Mouse (Mus musculus) liver, postnatal 0 days (tissue): Measurements from ENCODE around the gene Wfikkn2. TPM values are rescaled to one million over a fixed set of nuclear protein-coding genes. Genes with fewer than 3 reads are reported as not detected.

ENCODE experiments used
- ATAC-seq: fragments of 200-750 bp; cut with Nextera tagmentation; 2 replicates; pipeline ENCODE4 v1.8.0; 2017; ENCODE audit warnings: mild to moderate bottlenecking, moderate library complexity
- DNase-seq: peaks from one replicate; pipeline ENCODE4 v3.0.0-alpha.2; 2016
- H3K27ac ChIP-seq: fragments of 300-500 bp; sonication (generic); 2 replicates; pipeline ENCODE4 v1.5.1; 2014; ENCODE audit warnings: antibody characterized with exemption, moderate library complexity, mild to moderate bottlenecking, low read depth
- H3K27me3 ChIP-seq: fragments of 300-500 bp; sonication (generic); 2 replicates; pipeline ENCODE4 v1.6.1; 2014; ENCODE audit warnings: low read length, control low read depth, mixed read lengths; ENCODE audit not compliant: insufficient read depth
- H3K36me3 ChIP-seq: fragments of 300-500 bp; sonication (generic); replicated peaks from 2 replicates; pipeline ENCODE4 v1.6.1; 2014; ENCODE audit warnings: mild to moderate bottlenecking, control low read depth, low read length, moderate library complexity, mixed read lengths; ENCODE audit not compliant: insufficient read depth
- H3K4me1 ChIP-seq: fragments of 300-500 bp; sonication (generic); 2 replicates; pipeline ENCODE4 v1.6.1; 2014; ENCODE audit warnings: antibody characterized with exemption, mild to moderate bottlenecking, control low read depth; ENCODE audit not compliant: insufficient read depth
- H3K4me2 ChIP-seq: fragments of 300-500 bp; sonication (generic); 2 replicates; pipeline ENCODE4 v1.6.1; 2014; ENCODE audit warnings: low read depth, mild to moderate bottlenecking, low read length, moderate library complexity, mixed read lengths
- H3K4me3 ChIP-seq: fragments of 300-500 bp; sonication (generic); 2 replicates; pipeline ENCODE4 v1.5.1; 2014; ENCODE audit warnings: low read depth, low read length
- H3K9ac ChIP-seq: fragments of 300-500 bp; sonication (generic); replicated peaks from 2 replicates; pipeline ENCODE4 v1.6.1; 2014; ENCODE audit warnings: mild to moderate bottlenecking, moderate library complexity
- H3K9me3 ChIP-seq: fragments of 300-500 bp; sonication (generic); 2 replicates; pipeline ENCODE4 v1.6.1; 2016; ENCODE audit warnings: mild to moderate bottlenecking, control low read depth, low read length, mixed read lengths
- CTCF ChIP-seq: sonication (generic); IDR thresholded peaks from 2 replicates; pipeline ENCODE4 v1.5.1; 2016; ENCODE audit warnings: antibody characterized with exemption, low read depth
- EP300 ChIP-seq: IDR thresholded peaks from 2 replicates; pipeline ENCODE4 v1.6.1; 2016; ENCODE audit warnings: antibody characterized with exemption, low read depth, mild to moderate bottlenecking
- WGBS: fragments of 180-500 bp; shearing (Covaris S2); extraction: QIAGEN DNeasy Blood & Tissue Kit; methylation state at CpG from one replicate; pipeline ENCODE4 v1.1.7; 2014; ENCODE audit not compliant: insufficient replicate concordance; 5-methylcytosine and 5-hydroxymethylcytosine counted together
- polyA plus RNA-seq: library from polyadenylated mRNA; unstranded; fragments of >200 nt; fragmentation: Nextera tagmentation; extraction: Ambion mirVana; gene quantifications from 2 replicates; pipeline ENCODE4 v1.2.1, GENCODE M21; 2015

Wfikkn2 gene
- polyA plus RNA-seq, 1 experiment from 2014 or later, result 0.54 TPM

DNA sequence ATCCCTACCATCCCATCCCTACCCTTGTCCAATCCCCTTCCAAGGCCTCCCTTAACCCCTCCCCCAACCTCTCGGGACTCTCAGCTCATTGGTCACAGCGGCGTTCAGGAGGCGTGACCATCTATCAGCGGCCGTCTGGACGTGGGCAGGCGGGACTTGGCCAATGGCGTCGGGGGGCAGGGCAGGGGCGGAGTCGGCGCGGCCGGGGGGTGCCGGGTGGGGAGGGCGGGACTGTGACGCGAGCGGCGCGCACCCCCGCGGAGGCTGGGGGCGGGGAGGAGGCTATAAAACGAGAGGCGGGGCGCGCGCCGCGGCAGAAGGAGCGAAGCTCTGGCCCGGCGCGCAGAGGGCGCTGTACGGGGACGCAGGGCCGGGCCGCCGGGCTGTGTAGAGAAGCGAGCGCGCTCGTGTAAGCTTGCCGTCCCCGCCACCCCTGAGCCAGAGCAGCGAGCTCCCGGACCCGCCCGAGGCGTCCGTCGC lies 34.6 kb downstream of the Wfikkn2 start, which contains the start of gene Tob1:
Gene Tob1, plus strand, starts transcription at position 331 of the 480 bp plus-strand sequence.
- Histone ChIP-seq H3K36me3 (peaks cover 10% of the 10 kb centered on the region), H3K4me1 (peaks cover 4% of the 10 kb centered on the region; the same call in 1 of the 2 replicates), H3K4me2 (peak within 1 kb of the TSS; percentile 100), H3K4me3 (peak within 1 kb of the TSS; percentile 100), H3K27me3 (no peaks in the 10 kb centered on the region), H3K9ac (peak within 1 kb of the TSS; percentile 99), H3K27ac (peak within 1 kb of the TSS; percentile 99), H3K9me3 (no peaks in the 10 kb centered on the region)
- TF ChIP-seq CTCF (peak; percentile 45), EP300 (no peak)
- WGBS, result 0% methylated on average over 33 of the region's 55 CpGs
- peak; percentile 89 for ATAC-seq
- DNase-seq, result peak; percentile 99

DNA sequence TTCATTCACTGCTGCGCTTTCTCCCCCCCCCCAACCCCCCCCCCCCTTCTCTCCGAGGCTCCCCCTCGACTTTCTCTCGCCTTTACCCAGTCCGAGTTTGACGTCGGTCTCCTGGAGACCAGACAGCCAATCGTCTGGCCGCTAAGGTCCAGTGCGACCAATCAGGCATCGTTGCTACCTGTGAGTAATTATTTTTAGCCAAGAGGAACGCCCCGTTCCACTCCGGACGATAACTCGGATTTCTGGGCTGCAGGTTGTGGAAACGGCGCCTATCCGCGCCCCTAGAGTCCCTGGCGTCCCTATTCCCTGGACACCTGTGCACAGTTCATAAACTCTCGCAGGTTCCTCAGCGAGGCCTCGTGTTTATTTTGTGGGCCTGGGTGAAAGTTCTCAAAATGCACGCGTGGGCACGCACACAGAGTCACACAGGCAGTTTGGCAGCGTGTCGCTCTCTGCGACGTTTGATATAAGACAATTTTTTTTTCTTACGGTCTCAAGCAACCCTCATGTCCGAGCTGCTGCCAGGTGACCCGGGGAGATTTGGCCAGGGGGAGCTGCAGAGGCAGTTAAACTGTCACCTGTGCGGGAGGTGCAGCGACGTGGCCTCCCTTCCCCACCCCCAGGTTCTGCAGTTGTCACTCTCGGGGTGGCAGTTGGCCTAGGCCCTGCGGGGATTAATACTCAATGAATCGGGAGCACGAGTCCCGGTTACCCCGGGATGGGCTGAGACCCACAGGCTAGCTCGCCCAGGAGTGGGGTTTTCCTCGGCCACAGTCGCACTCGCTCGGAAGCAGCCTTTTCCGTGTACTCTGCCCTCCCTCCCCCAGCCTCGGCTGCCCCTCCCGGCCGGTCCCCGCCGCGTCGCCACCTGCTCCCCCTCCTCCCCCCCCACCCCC lies 35.4 kb downstream of the Wfikkn2 start:
- Histone ChIP-seq H3K36me3 (peaks cover 10% of the 10 kb centered on the region), H3K4me2 (peak overlapping the region; percentile 100), H3K27me3 (no peaks in the 10 kb centered on the region), H3K9me3 (no peaks in the 10 kb centered on the region), H3K4me3 (peak overlapping the region; percentile 100), H3K4me1 (peaks cover 7% of the 10 kb centered on the region; the same call in 1 of the 2 replicates), H3K27ac (peak overlapping the region; percentile 99), H3K9ac (peak overlapping the region; percentile 83)
- DNase-seq (peak; percentile 90), ATAC-seq (peak; percentile 68)
- WGBS, result under 1% methylated on average over 42 of the region's 56 CpGs
- 0 out of 2 replicates have a peak, but pooled peaks have one; percentile 7 for TF ChIP-seq EP300
- TF ChIP-seq CTCF, result 0 out of 2 replicates have a peak, but pooled peaks have one; percentile 11

DNA sequence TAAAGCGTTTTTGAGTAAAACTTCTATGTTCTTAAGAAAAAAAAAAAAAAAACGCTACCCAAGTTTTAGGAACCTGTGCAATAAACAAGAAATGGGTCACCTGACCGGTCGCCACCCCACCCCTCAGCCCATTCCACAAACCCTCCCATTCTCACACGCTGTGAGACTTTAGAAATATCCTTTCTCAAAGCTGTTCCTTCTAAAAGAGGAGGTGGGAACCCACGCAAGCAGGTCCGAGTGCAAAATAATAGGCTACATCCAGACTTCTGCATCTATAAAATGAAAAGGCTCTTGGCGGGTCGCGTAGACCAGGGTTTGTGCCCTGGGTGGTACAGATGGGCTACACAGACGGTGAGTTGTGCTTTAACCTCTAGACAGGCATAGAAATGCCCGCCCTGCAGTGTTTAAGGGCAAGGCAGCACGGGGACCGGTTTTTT lies 36.1 kb downstream of the Wfikkn2 start:
- H3K9me3 ChIP-seq, result no peaks in the 10 kb centered on the region
- H3K27ac ChIP-seq, result peak overlapping the region; percentile 93
- H3K4me1 ChIP-seq, result peaks cover 7% of the 10 kb centered on the region; the same call in 1 of the 2 replicates
- H3K36me3 ChIP-seq, result peaks cover 10% of the 10 kb centered on the region
- H3K27me3 ChIP-seq, result no peaks in the 10 kb centered on the region
- H3K4me3 ChIP-seq, result peak overlapping the region; percentile 100
- 2% methylated on average over 14 of the region's 14 CpGs for WGBS
- ATAC-seq (no peak), DNase-seq (no peak)
- no peak for TF ChIP-seq EP300
- no peak for TF ChIP-seq CTCF
- H3K9ac ChIP-seq, result peak overlapping the region; percentile 62
- H3K4me2 ChIP-seq, result peak overlapping the region; percentile 100

DNA sequence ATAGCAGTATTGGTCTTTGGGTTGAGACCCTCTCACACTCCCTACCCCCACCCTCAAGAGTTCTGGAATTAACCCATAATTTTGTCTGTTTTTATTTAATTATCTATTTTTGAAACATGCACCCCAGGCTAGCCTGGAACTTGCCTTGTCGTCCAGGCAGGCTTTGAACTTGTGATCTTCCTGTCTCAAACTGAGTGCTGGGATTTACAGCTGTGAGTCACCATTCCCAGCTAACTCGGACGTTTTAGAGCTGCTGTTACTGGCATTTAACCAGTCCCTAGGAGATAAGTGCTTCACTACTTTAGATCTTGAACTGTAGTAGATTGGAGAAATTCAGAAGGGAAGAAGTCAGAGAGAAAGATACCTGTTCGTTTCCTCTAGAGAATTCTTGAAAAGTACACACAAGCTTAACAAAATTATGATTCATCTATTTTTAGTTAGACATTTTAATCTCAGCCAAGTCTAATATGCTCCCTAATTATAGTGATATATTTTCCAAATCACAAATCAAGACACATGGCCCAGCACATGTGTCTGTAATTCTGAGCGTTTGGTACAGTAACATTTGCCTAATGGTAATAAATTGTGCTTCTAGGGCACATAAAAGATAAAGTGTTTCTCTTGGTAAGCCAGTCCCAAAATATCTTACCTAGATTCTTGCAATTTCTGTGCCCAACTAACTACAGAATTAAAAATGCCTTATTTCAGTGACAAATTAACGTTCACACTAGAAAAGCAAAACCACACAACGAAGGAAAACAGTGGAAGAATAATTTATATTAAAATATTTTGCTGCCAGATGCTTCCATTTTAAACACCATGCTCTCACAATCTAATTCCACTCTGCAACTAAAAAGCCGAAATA lies 36.8 kb downstream of the Wfikkn2 start:
- Histone ChIP-seq H3K27me3 (no peaks in the 10 kb centered on the region), H3K36me3 (peaks cover 4% of the 10 kb centered on the region), H3K4me2 (peak overlapping the region; percentile 100), H3K4me3 (peak overlapping the region; percentile 100; the same call in 1 of the 2 replicates), H3K9me3 (no peaks in the 10 kb centered on the region), H3K4me1 (peaks cover 7% of the 10 kb centered on the region; the same call in 1 of the 2 replicates), H3K27ac (peak overlapping the region; percentile 93; the same call in 1 of the 2 replicates), H3K9ac (no peak overlapping the region)
- no peak for DNase-seq
- TF ChIP-seq CTCF (no peak), EP300 (no peak)
- WGBS, result 52% methylated on average over 8 of the region's 8 CpGs
- no peak for ATAC-seq

DNA sequence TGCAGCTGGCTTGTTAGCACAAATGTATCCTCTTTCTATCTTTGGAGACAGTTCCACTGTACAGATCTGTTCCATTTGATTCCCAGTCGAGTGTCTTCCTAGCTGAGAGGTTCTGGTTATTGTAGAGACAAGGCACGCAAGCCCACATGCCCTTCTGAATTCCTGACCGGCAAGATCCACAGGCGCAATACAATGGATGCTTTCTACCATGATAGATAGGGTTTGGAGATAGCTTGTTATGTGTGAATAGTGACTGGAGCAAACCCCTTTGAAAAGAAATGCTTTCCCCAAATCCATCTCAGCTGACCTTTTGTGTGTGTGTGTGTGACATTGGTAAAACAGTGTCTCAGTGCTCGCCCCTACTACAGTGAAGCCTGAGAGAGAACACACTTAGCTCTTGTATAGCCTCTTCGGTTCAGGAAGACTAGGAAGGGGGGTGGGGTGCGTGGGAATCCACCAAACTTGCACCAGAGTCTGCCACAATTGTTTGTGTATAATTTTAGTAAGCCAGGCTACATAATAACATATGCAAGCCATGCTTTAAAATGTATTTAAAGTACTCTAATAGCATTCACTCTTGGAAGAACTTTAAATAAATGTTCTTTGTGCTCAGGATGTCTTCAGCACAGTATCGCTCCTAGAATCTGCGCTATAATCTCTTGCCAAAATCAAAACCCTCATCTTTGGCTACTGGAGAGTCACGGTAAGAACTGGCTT lies 39.2 kb downstream of the Wfikkn2 start:
- DNase-seq (no peak), ATAC-seq (no peak)
- Histone ChIP-seq H3K27me3 (no peaks in the 10 kb centered on the region), H3K9ac (no peak overlapping the region), H3K36me3 (no peaks in the 10 kb centered on the region), H3K4me3 (no peak overlapping the region), H3K9me3 (no peaks in the 10 kb centered on the region), H3K4me1 (peaks cover 9% of the 10 kb centered on the region), H3K27ac (no peak overlapping the region), H3K4me2 (no peak overlapping the region)
- 75% methylated on average over 10 of the region's 10 CpGs for whole genome bisulfite sequencing
- no peak for TF ChIP-seq CTCF
- TF ChIP-seq EP300, result no peak
